Mouse (Mus musculus) adrenal gland, postnatal 25 days (tissue): Measurements from ENCODE around the gene Arhgap42. TPM values are rescaled to one million over a fixed set of nuclear protein-coding genes. Genes with fewer than 3 reads are reported as not detected.

Experiments used
- DNase-seq: peaks from one replicate; pipeline ENCODE4 v3.0.0; 2021; ENCODE audit warnings: mixed read lengths
- total RNA-seq: library from RNA; stranded (reverse); gene quantifications from 2 replicates; pipeline ENCODE4 v1.2.3, GENCODE M21; 2021

The Arhgap42 gene
- total RNA-seq, 1 experiment from 2014 or later, result 32.9 TPM

GRCm38 (mm10) chr9:9210464-9210863, 28.4 kb downstream of the Arhgap42 start:
- DNase-seq, result no peak

- DNase-seq, result no peak
Observed at GRCm38 (mm10) chr9:9208205-9208604, 30.7 kb downstream of the Arhgap42 start.

- no peak for DNase-seq
Observed at GRCm38 (mm10) chr9:9207251-9207650, 31.6 kb downstream of the Arhgap42 start.

GRCm38 (mm10) chr9:9200827-9201388, 38.0 kb downstream of the Arhgap42 start:
- DNase-seq, result no peak

- DNase-seq, result no peak
Observed at GRCm38 (mm10) chr9:9199170-9199841, 39.6 kb downstream of the Arhgap42 start.

GRCm38 (mm10) chr9:9198645-9199044, 40.3 kb downstream of the Arhgap42 start:
- DNase-seq, result no peak

- DNase-seq, result no peak
Observed at GRCm38 (mm10) chr9:9196046-9196445, 42.9 kb downstream of the Arhgap42 start.

- no peak for DNase-seq
Observed at GRCm38 (mm10) chr9:9194496-9194895, 44.4 kb downstream of the Arhgap42 start.

GRCm38 (mm10) chr9:9192716-9193115, 46.2 kb downstream of the Arhgap42 start:
- DNase-seq, result no peak

- no peak for DNase-seq
Observed at GRCm38 (mm10) chr9:9190835-9191234, 48.1 kb downstream of the Arhgap42 start.

- no peak for DNase-seq
Observed at GRCm38 (mm10) chr9:9188167-9188566, 50.7 kb downstream of the Arhgap42 start.

GRCm38 (mm10) chr9:9177745-9178144, 61.2 kb downstream of the Arhgap42 start:
- no peak for DNase-seq

GRCm38 (mm10) chr9:9174924-9175323, 64.0 kb downstream of the Arhgap42 start:
- DNase-seq, result no peak

GRCm38 (mm10) chr9:9174206-9174605, 64.7 kb downstream of the Arhgap42 start:
- DNase-seq, result no peak

- DNase-seq, result no peak
Observed at GRCm38 (mm10) chr9:9173091-9173490, 65.8 kb downstream of the Arhgap42 start.

- no peak for DNase-seq
Observed at GRCm38 (mm10) chr9:9171146-9171816, 67.6 kb downstream of the Arhgap42 start.

GRCm38 (mm10) chr9:9165641-9166063, 73.2 kb downstream of the Arhgap42 start:
- DNase-seq, result no peak

- no peak for DNase-seq
Observed at GRCm38 (mm10) chr9:9160736-9161135, 78.2 kb downstream of the Arhgap42 start.

- no peak for DNase-seq
Observed at GRCm38 (mm10) chr9:9158241-9158640, 80.7 kb downstream of the Arhgap42 start.

- DNase-seq, result no peak
Observed at GRCm38 (mm10) chr9:9157425-9157824, 81.5 kb downstream of the Arhgap42 start.

- no peak for DNase-seq
Observed at GRCm38 (mm10) chr9:9154636-9155035, 84.3 kb downstream of the Arhgap42 start.

- no peak for DNase-seq
Observed at GRCm38 (mm10) chr9:9144301-9145121, 94.4 kb downstream of the Arhgap42 start.

- DNase-seq, result no peak
Observed at GRCm38 (mm10) chr9:9143102-9143501, 95.8 kb downstream of the Arhgap42 start.
